ENCODE assay signal across 8 mouse cellular contexts in the genomic region with DNA sequence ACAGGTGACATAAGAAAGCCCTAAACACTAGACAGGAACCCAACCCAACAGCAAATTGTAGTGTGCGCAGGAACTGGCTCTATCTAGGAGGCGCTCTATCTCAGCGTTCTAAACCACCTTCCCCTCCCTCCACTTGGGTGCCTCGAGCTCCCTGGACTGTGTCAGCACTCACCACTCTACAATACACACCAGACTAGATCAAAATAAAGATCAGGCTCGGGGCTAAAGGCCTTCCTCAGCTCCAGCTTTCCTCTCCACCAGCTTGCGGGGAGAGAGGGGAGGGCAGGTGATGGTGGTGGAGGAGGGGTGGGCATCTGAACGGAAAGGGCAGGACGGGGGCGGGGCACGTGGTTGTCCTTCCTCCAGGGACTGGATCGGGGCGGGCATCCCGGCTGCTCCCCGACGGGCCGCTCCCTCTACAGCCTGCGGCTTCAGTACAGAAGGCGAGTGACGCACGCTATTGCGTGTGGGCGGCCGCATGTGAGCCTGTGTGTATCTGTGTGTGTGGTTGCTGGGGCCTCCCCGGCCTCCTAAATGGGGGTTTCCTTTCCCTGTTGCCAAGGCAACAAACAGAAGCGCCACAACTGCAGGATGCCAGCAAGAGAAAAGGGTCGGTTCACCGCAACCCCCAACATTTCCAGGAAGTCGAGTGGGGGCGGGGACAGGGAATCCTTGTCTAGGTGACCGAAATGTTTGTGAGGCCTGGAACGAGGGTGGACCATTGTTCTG. TPM values are rescaled to one million over a fixed set of nuclear protein-coding genes. Genes with fewer than 3 reads are reported as not detected.
DNase-seq lines count a peak whose midpoint lies in the region; ATAC-seq lines count a peak whose summit lies in the region.

A gene (minus strand): TSS at position 265 of the 729 bp plus-strand sequence.

- peak within 1 kb of the TSS; percentile 89 for H3K27ac ChIP-seq in hindbrain, embryonic 14.5 days

- H3K9ac ChIP-seq in hindbrain, embryonic 14.5 days: peak within 1 kb of the TSS; percentile 32

- H3K4me1 ChIP-seq in hindbrain, embryonic 14.5 days (replicated peaks; ENCODE audit: control insufficient read depth, insufficient read depth, low read length): peaks cover 31% of the 10 kb centered on the region

- peak; percentile 99 for DNase-seq in R1 (ENCODE audit: low read depth, low spot score)
- DNase-seq in cerebellum, postnatal 36 days: peak; percentile 89 to 96
- peak; percentile 90 to 95 for DNase-seq in frontal cortex, postnatal 36 days (ENCODE audit: low spot score in 2 of 2)
- peak; percentile 84 for DNase-seq in hindbrain, embryonic 14.5 days (ENCODE audit: low spot score)
- DNase-seq in layer of hippocampus, postnatal 25 days (ENCODE audit: extremely low spot score in 1 of 2, low spot score in 1 of 2): peak; percentile 70 to 76
- peak; percentile 98 for DNase-seq in lung, postnatal 14 days
- peak; percentile 94 for DNase-seq in ovary, postnatal 36 days (ENCODE audit: low spot score)
- DNase-seq in thymus, postnatal 25 days: peak; percentile 94

- no peaks in the 10 kb centered on the region for H3K9me3 ChIP-seq in hindbrain, embryonic 14.5 days (ENCODE audit: control insufficient read depth, low read length)

- H3K4me3 ChIP-seq in hindbrain, embryonic 14.5 days (replicated peaks; ENCODE audit: low read length): peak within 1 kb of the TSS; percentile 32

- ATAC-seq in hindbrain, embryonic 14.5 days (ENCODE audit: low FRiP score): peak; percentile 95

- H3K27me3 ChIP-seq in hindbrain, embryonic 14.5 days (ENCODE audit: control insufficient read depth, insufficient read depth, low read length): no peaks in the 10 kb centered on the region

- no peaks in the 10 kb centered on the region for H3K36me3 ChIP-seq in hindbrain, embryonic 14.5 days (replicated peaks; ENCODE audit: control insufficient read depth, insufficient read depth)

- H3K4me2 ChIP-seq in hindbrain, embryonic 14.5 days (replicated peaks): peak within 1 kb of the TSS; percentile 54

- WGBS in hindbrain, embryonic 14.5 days: under 1% methylated on average over 31 of the region's 31 CpGs

RNA-seq across cellular contexts. Expression of the gene that starts here (rescaled TPM):
- 44.3 and 47.3 TPM in 2 replicates for polyA plus RNA-seq in hindbrain, embryonic 14.5 days (2014; fragmentation: Nextera tagmentation; extraction: Ambion mirVana)
- total RNA-seq in layer of hippocampus, postnatal 25 days (2021): 10 to 100 TPM; 35.6 to 38.8 TPM

Comparison
In these comparisons a context has a peak if more than half of its experiments do, and no peak if none do; other contexts are left out.
1. Peak in every context shown above with its lines: DNase-seq, ATAC-seq, H3K4me3 ChIP-seq and H3K27ac ChIP-seq.